Mouse (Mus musculus) limb, embryonic 11.5 days (tissue): ENCODE measurements around the gene Bhlha15. TPM values are rescaled to one million over a fixed set of nuclear protein-coding genes. Genes with fewer than 3 reads are reported as not detected.

Experiments
- ATAC-seq: fragments of 200-750 bp; cut with Nextera tagmentation; 2 replicates; pipeline ENCODE4 v1.8.0; 2017; ENCODE audit warnings: low read depth; ENCODE audit not compliant: insufficient number of reproducible peaks, low FRiP score, low TSS enrichment
- DNase-seq: peaks from one replicate; pipeline ENCODE4 v3.0.0-alpha.2; 2015; ENCODE audit warnings: low spot score
- H3K27ac ChIP-seq: fragments of 300-500 bp; sonication (generic); replicated peaks from 2 replicates; pipeline ENCODE4 v1.5.1; 2014; ENCODE audit warnings: low read depth, mild to moderate bottlenecking, low read length
- H3K27me3 ChIP-seq: fragments of 300-500 bp; sonication (generic); 2 replicates; pipeline ENCODE4 v1.6.1; 2014; ENCODE audit warnings: mild to moderate bottlenecking, low read length, mixed read lengths; ENCODE audit not compliant: control insufficient read depth, insufficient read depth
- H3K36me3 ChIP-seq: fragments of 300-500 bp; sonication (generic); 2 replicates; pipeline ENCODE4 v1.6.1; 2014; ENCODE audit warnings: mild to moderate bottlenecking, low read length, moderate library complexity, mixed read lengths; ENCODE audit not compliant: control insufficient read depth, insufficient read depth
- H3K4me1 ChIP-seq: fragments of 300-500 bp; sonication (generic); 2 replicates; pipeline ENCODE4 v1.6.1; 2014; ENCODE audit warnings: low read length, mixed read lengths; ENCODE audit not compliant: control insufficient read depth, insufficient read depth
- H3K4me2 ChIP-seq: fragments of 300-500 bp; sonication (generic); 2 replicates; pipeline ENCODE4 v1.6.1; 2014; ENCODE audit warnings: low read depth, mild to moderate bottlenecking, moderate library complexity; ENCODE audit not compliant: severe bottlenecking
- H3K4me3 ChIP-seq: fragments of 300-500 bp; sonication (generic); 2 replicates; pipeline ENCODE4 v1.5.1; 2014; ENCODE audit warnings: low read depth, low read length
- H3K9ac ChIP-seq: fragments of 300-500 bp; sonication (generic); 2 replicates; pipeline ENCODE4 v1.6.1; 2014; ENCODE audit warnings: mild to moderate bottlenecking, low read length
- H3K9me3 ChIP-seq: fragments of 300-500 bp; sonication (generic); 2 replicates; pipeline ENCODE4 v1.6.1; 2016; ENCODE audit warnings: low read length; ENCODE audit not compliant: control insufficient read depth
- WGBS: fragments of 180-500 bp; shearing (Covaris S2); extraction: QIAGEN DNeasy Blood & Tissue Kit; methylation state at CpG from one replicate; pipeline ENCODE4 v1.1.7; 2014; 5-methylcytosine and 5-hydroxymethylcytosine counted together
- polyA plus RNA-seq: library from polyadenylated mRNA; unstranded; fragments of >200 nt; fragmentation: Nextera tagmentation; extraction: Ambion mirVana; gene quantifications from 2 replicates; pipeline ENCODE4 v1.2.1, GENCODE M21; 2014

Bhlha15 gene
- polyA plus RNA-seq, 1 experiment from 2014 or later: 0.15 TPM

- Histone ChIP-seq H3K4me3 (no peak overlapping the region), H3K36me3 (no peaks in the 10 kb centered on the region), H3K27ac (no peak overlapping the region), H3K27me3 (no peaks in the 10 kb centered on the region), H3K9me3 (no peaks in the 10 kb centered on the region), H3K4me1 (peaks cover 4% of the 10 kb centered on the region), H3K4me2 (no peak overlapping the region), H3K9ac (no peak overlapping the region)
- DNase-seq (no peak), ATAC-seq (no peak)
- WGBS: 22% methylated on average over 11 of the region's 11 CpGs
Observed at GRCm38 (mm10) chr5:144226220-144226619, 36.1 kb downstream of the Bhlha15 start.

DNA sequence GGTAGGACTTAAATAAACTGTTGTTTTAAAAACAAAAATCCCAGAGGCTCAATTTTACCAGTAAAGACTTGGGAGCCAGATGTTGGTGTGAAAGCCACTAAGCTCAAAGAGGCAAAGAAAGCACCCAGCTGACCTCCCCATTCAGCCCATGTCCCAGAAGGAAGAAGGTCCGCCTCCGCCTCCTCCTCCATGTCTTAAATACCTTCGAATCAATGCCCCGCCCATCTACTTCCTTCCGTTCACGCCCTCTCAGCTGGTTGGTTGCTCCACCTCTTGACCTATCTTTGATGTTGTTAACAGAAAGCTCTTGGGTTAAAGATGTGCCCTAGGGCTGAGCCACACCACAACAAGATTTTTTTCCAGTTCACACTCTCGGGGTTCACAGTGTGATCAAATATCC is 40.1 kb downstream of the Bhlha15 start:
- Histone ChIP-seq H3K9ac (no peak overlapping the region), H3K27ac (no peak overlapping the region), H3K4me3 (no peak overlapping the region), H3K36me3 (no peaks in the 10 kb centered on the region), H3K4me1 (no peaks in the 10 kb centered on the region), H3K4me2 (no peak overlapping the region), H3K9me3 (peaks cover 2% of the 10 kb centered on the region; the same call in 1 of the 2 replicates), H3K27me3 (no peaks in the 10 kb centered on the region)
- WGBS: 85% methylated on average over 7 of the region's 7 CpGs
- ATAC-seq (no peak), DNase-seq (no peak)

- Histone ChIP-seq H3K9ac (no peak overlapping the region), H3K4me1 (no peaks in the 10 kb centered on the region), H3K27me3 (no peaks in the 10 kb centered on the region), H3K36me3 (no peaks in the 10 kb centered on the region), H3K27ac (no peak overlapping the region), H3K4me2 (no peak overlapping the region), H3K4me3 (no peak overlapping the region), H3K9me3 (peaks cover 2% of the 10 kb centered on the region; the same call in 1 of the 2 replicates)
- WGBS: 82% methylated on average over 1 of the region's 1 CpGs
- ATAC-seq (no peak), DNase-seq (no peak)
Observed at GRCm38 (mm10) chr5:144231410-144231809, 41.3 kb downstream of the Bhlha15 start.

DNA sequence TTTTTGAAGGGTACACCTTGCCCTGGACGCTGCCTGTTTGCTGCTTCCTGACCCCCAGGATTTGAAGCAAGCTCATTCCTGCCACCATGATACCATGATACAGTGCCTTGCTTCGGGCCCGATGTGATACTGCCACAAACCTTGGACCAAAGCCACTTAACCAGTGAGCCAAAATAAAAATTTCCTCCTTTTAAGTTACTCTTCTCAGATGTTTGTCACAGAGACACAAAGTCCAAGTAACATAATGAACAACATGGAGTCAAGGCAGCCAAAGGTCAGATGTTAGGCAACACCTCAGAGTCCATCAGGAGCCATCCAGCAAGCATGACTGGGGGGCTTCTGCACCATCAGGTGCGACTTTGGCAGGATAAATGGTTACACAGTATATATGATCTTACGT is 42.4 kb downstream of the Bhlha15 start:
- H3K27ac ChIP-seq: no peak overlapping the region
- 85% methylated on average over 5 of the region's 5 CpGs for WGBS
- no peak for ATAC-seq

DNA sequence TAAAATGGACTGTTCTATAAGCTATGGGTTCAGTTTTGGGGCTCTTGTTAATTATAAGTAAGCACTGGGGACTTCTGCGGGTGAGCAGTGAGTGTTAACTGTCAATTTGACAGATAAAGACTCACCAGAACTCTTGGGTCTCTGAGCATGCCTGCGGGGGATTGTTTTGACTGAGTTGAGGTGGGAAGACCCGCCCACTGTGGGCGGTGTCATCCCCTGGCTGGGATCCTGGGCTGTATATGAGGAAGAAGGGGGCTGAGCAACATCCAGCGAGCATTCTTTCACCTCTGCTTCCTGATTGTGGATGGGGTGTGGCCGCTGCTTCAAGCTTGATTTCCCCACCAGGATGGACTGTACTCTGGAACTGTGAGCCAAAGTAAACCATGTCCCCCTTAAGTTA is 44.1 kb downstream of the Bhlha15 start:
- no peak for ATAC-seq
- no peak overlapping the region for H3K4me2 ChIP-seq
- WGBS: 76% methylated on average over 6 of the region's 6 CpGs
- no peaks in the 10 kb centered on the region for H3K36me3 ChIP-seq
- no peaks in the 10 kb centered on the region for H3K27me3 ChIP-seq
- H3K9ac ChIP-seq: no peak overlapping the region
- H3K27ac ChIP-seq: no peak overlapping the region
- H3K9me3 ChIP-seq: peaks cover 2% of the 10 kb centered on the region; the same call in 1 of the 2 replicates
- no peak for DNase-seq
- no peaks in the 10 kb centered on the region for H3K4me1 ChIP-seq
- no peak overlapping the region for H3K4me3 ChIP-seq

More for the DNA sequence above, 42.4 kb downstream of the Bhlha15 start:
- no peak overlapping the region for H3K9ac ChIP-seq
- no peaks in the 10 kb centered on the region for H3K27me3 ChIP-seq
- no peak overlapping the region for H3K4me3 ChIP-seq
- no peak overlapping the region for H3K4me2 ChIP-seq
- no peaks in the 10 kb centered on the region for H3K36me3 ChIP-seq
- H3K4me1 ChIP-seq: no peaks in the 10 kb centered on the region
- no peak for DNase-seq
- H3K9me3 ChIP-seq: peaks cover 2% of the 10 kb centered on the region; the same call in 1 of the 2 replicates

DNA sequence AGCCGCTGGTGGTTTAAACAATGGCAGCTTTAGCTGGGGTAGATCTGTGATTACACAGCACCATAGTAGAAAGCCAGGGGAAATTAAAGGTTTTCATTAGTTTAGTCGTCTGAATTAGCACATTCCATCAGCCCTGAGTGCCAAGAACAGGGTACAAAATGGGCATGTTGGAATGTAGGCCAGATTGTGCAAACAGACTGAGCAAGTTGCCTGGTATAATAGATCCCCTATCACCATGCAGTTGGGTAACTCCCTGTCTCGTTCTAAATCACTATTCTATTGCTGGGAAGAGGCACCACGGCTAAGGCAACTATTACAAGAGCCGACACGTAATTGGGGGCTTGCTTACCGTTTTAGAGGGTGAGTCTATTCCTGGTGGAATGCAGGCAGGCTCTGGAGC is 44.6 kb downstream of the Bhlha15 start:
- no peak overlapping the region for H3K4me2 ChIP-seq
- ATAC-seq: no peak
- 84% methylated on average over 7 of the region's 7 CpGs for WGBS
- no peaks in the 10 kb centered on the region for H3K36me3 ChIP-seq
- H3K27me3 ChIP-seq: no peaks in the 10 kb centered on the region
- DNase-seq: no peak
- no peak overlapping the region for H3K27ac ChIP-seq
- no peak overlapping the region for H3K4me3 ChIP-seq
- no peak overlapping the region for H3K9ac ChIP-seq
- H3K4me1 ChIP-seq: no peaks in the 10 kb centered on the region
- H3K9me3 ChIP-seq: peaks cover 2% of the 10 kb centered on the region; the same call in 1 of the 2 replicates

GRCm38 (mm10) chr5:144238969-144239368 is 48.9 kb downstream of the Bhlha15 start:
- Histone ChIP-seq H3K9me3 (peaks cover 2% of the 10 kb centered on the region; the same call in 1 of the 2 replicates), H3K27ac (no peak overlapping the region), H3K36me3 (no peaks in the 10 kb centered on the region), H3K4me3 (no peak overlapping the region), H3K4me1 (no peaks in the 10 kb centered on the region), H3K27me3 (no peaks in the 10 kb centered on the region), H3K4me2 (no peak overlapping the region), H3K9ac (no peak overlapping the region)
- no peak for DNase-seq
- no peak for ATAC-seq
- WGBS: 89% methylated on average over 1 of the region's 1 CpGs

Other genes with a start within 250 kb of the Bhlha15 start
- gene Ccz1, start 175.4 kb upstream of the Bhlha15 start, polyA plus RNA-seq: 110 and 113 TPM in 2 replicates
- not detected in 2 replicates for gene Ocm, start 163.6 kb upstream of the Bhlha15 start, polyA plus RNA-seq
- gene Lmtk2, start 89.8 kb upstream of the Bhlha15 start, polyA plus RNA-seq: 4.4 and 4.6 TPM in 2 replicates
- gene Tecpr1, start 33.3 kb downstream of the Bhlha15 start, polyA plus RNA-seq: 11.3 and 13.5 TPM in 2 replicates
- gene Bri3, start 54.2 kb downstream of the Bhlha15 start, polyA plus RNA-seq: 128 and 132 TPM in 2 replicates
- 3.8 and 4.0 TPM in 2 replicates for gene Baiap2l1, start 167.8 kb downstream of the Bhlha15 start, polyA plus RNA-seq